Mouse (Mus musculus) liver, postnatal 0 days (tissue): ENCODE measurements around the gene Gnas. TPM values are rescaled to one million over a fixed set of nuclear protein-coding genes. Genes with fewer than 3 reads are reported as not detected.

Experiments used
- ATAC-seq: fragments of 200-750 bp; cut with Nextera tagmentation; 2 replicates; pipeline ENCODE4 v1.8.0; 2017; ENCODE audit warnings: mild to moderate bottlenecking, moderate library complexity
- DNase-seq: peaks from one replicate; pipeline ENCODE4 v3.0.0-alpha.2; 2016
- H3K27ac ChIP-seq: fragments of 300-500 bp; sonication (generic); 2 replicates; pipeline ENCODE4 v1.5.1; 2014; ENCODE audit warnings: antibody characterized with exemption, moderate library complexity, mild to moderate bottlenecking, low read depth
- H3K27me3 ChIP-seq: fragments of 300-500 bp; sonication (generic); 2 replicates; pipeline ENCODE4 v1.6.1; 2014; ENCODE audit warnings: low read length, control low read depth, mixed read lengths; ENCODE audit not compliant: insufficient read depth
- H3K36me3 ChIP-seq: fragments of 300-500 bp; sonication (generic); replicated peaks from 2 replicates; pipeline ENCODE4 v1.6.1; 2014; ENCODE audit warnings: mild to moderate bottlenecking, control low read depth, low read length, moderate library complexity, mixed read lengths; ENCODE audit not compliant: insufficient read depth
- H3K4me1 ChIP-seq: fragments of 300-500 bp; sonication (generic); 2 replicates; pipeline ENCODE4 v1.6.1; 2014; ENCODE audit warnings: antibody characterized with exemption, mild to moderate bottlenecking, control low read depth; ENCODE audit not compliant: insufficient read depth
- H3K4me2 ChIP-seq: fragments of 300-500 bp; sonication (generic); 2 replicates; pipeline ENCODE4 v1.6.1; 2014; ENCODE audit warnings: low read depth, mild to moderate bottlenecking, low read length, moderate library complexity, mixed read lengths
- H3K4me3 ChIP-seq: fragments of 300-500 bp; sonication (generic); 2 replicates; pipeline ENCODE4 v1.5.1; 2014; ENCODE audit warnings: low read depth, low read length
- H3K9ac ChIP-seq: fragments of 300-500 bp; sonication (generic); replicated peaks from 2 replicates; pipeline ENCODE4 v1.6.1; 2014; ENCODE audit warnings: mild to moderate bottlenecking, moderate library complexity
- H3K9me3 ChIP-seq: fragments of 300-500 bp; sonication (generic); 2 replicates; pipeline ENCODE4 v1.6.1; 2016; ENCODE audit warnings: mild to moderate bottlenecking, control low read depth, low read length, mixed read lengths
- CTCF ChIP-seq: sonication (generic); IDR thresholded peaks from 2 replicates; pipeline ENCODE4 v1.5.1; 2016; ENCODE audit warnings: antibody characterized with exemption, low read depth
- EP300 ChIP-seq: IDR thresholded peaks from 2 replicates; pipeline ENCODE4 v1.6.1; 2016; ENCODE audit warnings: antibody characterized with exemption, low read depth, mild to moderate bottlenecking
- WGBS: fragments of 180-500 bp; shearing (Covaris S2); extraction: QIAGEN DNeasy Blood & Tissue Kit; methylation state at CpG from one replicate; pipeline ENCODE4 v1.1.7; 2014; ENCODE audit not compliant: insufficient replicate concordance; 5-methylcytosine and 5-hydroxymethylcytosine counted together
- polyA plus RNA-seq: library from polyadenylated mRNA; unstranded; fragments of >200 nt; fragmentation: Nextera tagmentation; extraction: Ambion mirVana; gene quantifications from 2 replicates; pipeline ENCODE4 v1.2.1, GENCODE M21; 2015

Gnas gene
- polyA plus RNA-seq, 1 experiment from 2014 or later: 332 TPM

GRCm38 (mm10) chr2:174333239-174333890 is 49.2 kb downstream of the Gnas start:
- Histone ChIP-seq H3K4me1 (peaks cover 34% of the 10 kb centered on the region), H3K4me2 (peak overlapping the region; percentile 27; the same call in 1 of the 2 replicates), H3K36me3 (peaks cover 7% of the 10 kb centered on the region; the same call in 1 of the 2 replicates), H3K27me3 (no peaks in the 10 kb centered on the region), H3K9ac (no peak overlapping the region), H3K4me3 (0 out of 2 replicates have a peak overlapping the region, but pooled peaks have one; percentile 4), H3K9me3 (no peaks in the 10 kb centered on the region), H3K27ac (no peak overlapping the region)
- WGBS: 43% methylated on average over 7 of the region's 7 CpGs
- ATAC-seq: no peak
- DNase-seq: no peak
- no peak for TF ChIP-seq EP300

DNA sequence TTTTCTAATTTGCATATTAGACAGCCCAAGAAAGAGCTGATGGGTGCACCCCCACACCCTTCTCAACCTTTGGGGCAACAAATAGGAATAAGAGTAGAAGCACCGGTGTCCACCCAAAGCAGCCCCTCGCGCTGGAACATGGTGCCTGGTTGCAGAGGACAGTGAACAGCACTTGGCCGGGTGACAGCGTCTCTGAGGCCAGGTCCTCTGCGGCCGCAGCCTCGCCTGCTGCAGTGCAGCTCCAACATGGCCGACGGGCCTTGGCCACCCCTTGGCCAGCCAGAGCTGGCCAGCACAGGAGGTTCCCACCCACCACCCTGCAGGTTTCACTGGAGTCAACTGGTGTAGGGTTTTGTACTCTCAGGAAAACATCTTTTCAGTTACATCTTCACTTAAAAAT is 50.3 kb downstream of the Gnas start:
- peaks cover 7% of the 10 kb centered on the region; the same call in 1 of the 2 replicates for H3K36me3 ChIP-seq
- no peaks in the 10 kb centered on the region for H3K9me3 ChIP-seq
- TF ChIP-seq EP300 (no peak), CTCF (no peak)
- ATAC-seq: no peak
- H3K27ac ChIP-seq: no peak overlapping the region
- no peak overlapping the region for H3K9ac ChIP-seq
- H3K4me1 ChIP-seq: peaks cover 37% of the 10 kb centered on the region
- WGBS: 82% methylated on average over 10 of the region's 10 CpGs
- DNase-seq: no peak
- H3K4me3 ChIP-seq: no peak overlapping the region
- no peaks in the 10 kb centered on the region for H3K27me3 ChIP-seq
- H3K4me2 ChIP-seq: no peak overlapping the region

DNA sequence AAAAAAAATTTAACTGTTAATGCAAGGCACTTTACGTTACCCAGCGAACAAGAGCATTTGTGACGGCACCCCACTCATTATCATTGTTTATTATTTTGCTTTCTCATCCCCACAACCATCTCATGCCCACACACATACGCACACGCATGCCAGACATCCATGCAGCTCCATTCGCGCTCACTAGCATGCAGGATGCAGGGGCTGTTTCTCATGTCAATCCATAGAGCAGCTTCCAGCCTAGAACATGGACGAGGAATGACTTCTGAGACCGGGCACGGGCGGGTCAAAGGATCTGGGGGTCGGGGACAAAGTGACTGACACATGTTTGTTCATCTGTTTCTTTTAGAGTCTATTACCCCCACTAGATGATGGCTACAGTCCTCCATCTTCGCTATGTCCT is 53.2 kb downstream of the Gnas start:
- DNase-seq (no peak), ATAC-seq (no peak)
- peaks cover 11% of the 10 kb centered on the region; the same call in 1 of the 2 replicates for H3K36me3 ChIP-seq
- TF ChIP-seq CTCF (no peak), EP300 (no peak)
- peaks cover 46% of the 10 kb centered on the region for H3K4me1 ChIP-seq
- H3K27me3 ChIP-seq: no peaks in the 10 kb centered on the region
- WGBS: 82% methylated on average over 13 of the region's 13 CpGs
- H3K9ac ChIP-seq: no peak overlapping the region
- H3K27ac ChIP-seq: no peak overlapping the region
- no peak overlapping the region for H3K4me2 ChIP-seq
- no peaks in the 10 kb centered on the region for H3K9me3 ChIP-seq
- no peak overlapping the region for H3K4me3 ChIP-seq

GRCm38 (mm10) chr2:174339701-174340100 is 55.6 kb downstream of the Gnas start:
- peaks cover 9% of the 10 kb centered on the region for H3K36me3 ChIP-seq
- no peak for ATAC-seq

DNA sequence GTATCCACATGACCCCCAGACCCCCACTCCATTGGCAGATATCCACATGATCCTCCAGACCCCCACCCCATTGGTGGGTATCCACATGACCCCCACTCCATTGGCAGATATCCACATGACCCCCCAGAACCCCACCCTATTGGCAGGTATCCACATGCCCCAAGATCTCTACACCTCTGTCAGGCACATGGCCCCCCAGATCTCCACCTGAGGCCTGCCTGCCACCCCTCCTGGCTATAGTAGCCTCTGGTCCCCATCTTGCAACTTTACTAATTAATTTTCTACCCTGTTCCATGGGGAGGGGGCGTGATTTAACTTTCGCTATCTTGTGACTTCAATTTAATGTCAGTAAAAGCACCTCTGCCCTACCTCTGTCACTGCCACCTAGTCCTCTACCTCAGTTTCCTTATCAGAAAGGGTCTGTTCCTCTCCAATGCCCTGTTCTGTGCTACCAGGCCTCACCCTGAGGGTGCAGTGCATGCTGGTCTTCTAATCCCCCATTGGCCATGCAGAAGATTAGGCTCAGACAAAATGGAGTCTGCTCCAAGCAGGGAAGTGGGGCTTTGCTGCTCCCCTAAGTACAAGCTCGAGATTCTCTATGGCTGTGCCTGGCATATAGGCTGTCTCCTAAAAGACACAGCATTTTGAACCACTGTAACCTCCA is 56.2 kb downstream of the Gnas start:
- 83% methylated on average over 3 of the region's 3 CpGs for WGBS
- no peak overlapping the region for H3K4me2 ChIP-seq
- H3K36me3 ChIP-seq: peaks cover 15% of the 10 kb centered on the region
- no peak overlapping the region for H3K27ac ChIP-seq
- H3K4me3 ChIP-seq: no peak overlapping the region
- no peak for DNase-seq
- H3K27me3 ChIP-seq: no peaks in the 10 kb centered on the region
- no peaks in the 10 kb centered on the region for H3K9me3 ChIP-seq
- ATAC-seq: no peak
- TF ChIP-seq CTCF: no peak
- no peak for TF ChIP-seq EP300
- H3K9ac ChIP-seq: no peak overlapping the region
- H3K4me1 ChIP-seq: peaks cover 37% of the 10 kb centered on the region

More at GRCm38 (mm10) chr2:174339701-174340100, 55.6 kb downstream of the Gnas start:
- DNase-seq: no peak
- no peaks in the 10 kb centered on the region for H3K27me3 ChIP-seq
- TF ChIP-seq EP300: no peak
- TF ChIP-seq CTCF: no peak
- 100% methylated on average over 1 of the region's 1 CpGs for WGBS
- no peaks in the 10 kb centered on the region for H3K9me3 ChIP-seq
- peaks cover 40% of the 10 kb centered on the region for H3K4me1 ChIP-seq
- no peak overlapping the region for H3K27ac ChIP-seq
- H3K9ac ChIP-seq: no peak overlapping the region
- no peak overlapping the region for H3K4me2 ChIP-seq
- no peak overlapping the region for H3K4me3 ChIP-seq

GRCm38 (mm10) chr2:174340893-174341580 is 56.9 kb downstream of the Gnas start:
- Histone ChIP-seq H3K4me2 (no peak overlapping the region), H3K27ac (no peak overlapping the region), H3K4me1 (peaks cover 37% of the 10 kb centered on the region), H3K27me3 (no peaks in the 10 kb centered on the region), H3K9me3 (no peaks in the 10 kb centered on the region), H3K4me3 (no peak overlapping the region), H3K9ac (no peak overlapping the region), H3K36me3 (peaks cover 22% of the 10 kb centered on the region)
- 77% methylated on average over 4 of the region's 4 CpGs for WGBS
- ATAC-seq (no peak), DNase-seq (no peak)
- TF ChIP-seq EP300 (no peak), CTCF (no peak)
